In the genomic region with DNA sequence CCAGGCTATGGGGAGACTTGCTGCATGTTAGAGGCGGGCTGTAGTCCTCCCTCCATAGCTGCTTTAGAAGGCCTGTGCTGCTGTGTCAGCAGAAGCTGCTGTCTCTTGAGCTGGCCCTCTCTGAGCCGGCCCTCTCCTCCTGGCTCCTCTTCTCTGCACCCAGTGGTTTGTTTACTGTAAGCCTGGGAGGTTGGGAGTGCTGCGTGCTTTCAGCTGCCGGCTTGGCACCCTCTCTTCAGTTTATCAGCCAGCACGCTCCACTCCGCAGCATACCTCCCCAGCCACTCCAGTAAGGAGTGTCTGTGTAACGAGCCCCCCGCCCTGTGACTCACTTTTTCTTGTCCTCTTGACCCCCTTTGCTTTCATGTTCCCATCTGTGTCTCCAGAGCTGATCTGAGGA, we compare ENCODE assay signal across 9 mouse cellular contexts. TPM values are rescaled to one million over a fixed set of nuclear protein-coding genes. Genes with fewer than 3 reads are reported as not detected.
DNase-seq lines count a peak whose midpoint lies in the region; ATAC-seq lines count a peak whose summit lies in the region.
"Had no signal": no experiment of that assay in that cellular context is flagged by ENCODE, and none has a peak within 500 bp of the region (broad histone marks: within the 10 kb centered on the region; RNA-seq: fewer than 3 reads in every experiment).

No protein-coding gene starts in this region.

- no peak overlapping the region for H3K4me2 ChIP-seq in forebrain, embryonic 13.5 days
- H3K4me2 ChIP-seq in forebrain, embryonic 15.5 days (replicated peaks): no peak overlapping the region
- 0 out of 2 replicates have a peak overlapping the region, but pooled peaks have one; percentile 19 for H3K4me2 ChIP-seq in intestine, embryonic 16.5 days (ENCODE audit: low read depth, low read length)

- no peaks in the 10 kb centered on the region for H3K4me1 ChIP-seq in forebrain, embryonic 13.5 days
- no peaks in the 10 kb centered on the region for H3K4me1 ChIP-seq in forebrain, embryonic 15.5 days
- peaks cover 63% of the 10 kb centered on the region for H3K4me1 ChIP-seq in intestine, embryonic 16.5 days (ENCODE audit: control insufficient read depth, insufficient read depth, low read length)

- H3K9me3 ChIP-seq in forebrain, embryonic 13.5 days (replicated peaks): no peaks in the 10 kb centered on the region
- H3K9me3 ChIP-seq in forebrain, embryonic 15.5 days: no peaks in the 10 kb centered on the region
- no peaks in the 10 kb centered on the region for H3K9me3 ChIP-seq in intestine, embryonic 16.5 days (ENCODE audit: control insufficient read depth, low read length)

- whole genome bisulfite sequencing in forebrain, embryonic 13.5 days: 63% methylated on average over 8 of the region's 8 CpGs
- WGBS in forebrain, embryonic 15.5 days: 56% methylated on average over 8 of the region's 8 CpGs
- 13% methylated on average over 8 of the region's 8 CpGs for WGBS in intestine, embryonic 16.5 days

- no peaks in the 10 kb centered on the region for H3K27me3 ChIP-seq in forebrain, embryonic 13.5 days
- H3K27me3 ChIP-seq in forebrain, embryonic 15.5 days: no peaks in the 10 kb centered on the region
- no peaks in the 10 kb centered on the region for H3K27me3 ChIP-seq in intestine, embryonic 16.5 days (replicated peaks; ENCODE audit: control insufficient read depth, insufficient read depth, low read length)

- no peak for ATAC-seq in forebrain, embryonic 13.5 days
- ATAC-seq in forebrain, embryonic 15.5 days (replicated peaks): no peak
- ATAC-seq in intestine, embryonic 16.5 days: peak; percentile 64

- 0 out of 2 replicates have a peak overlapping the region, but pooled peaks have one; percentile 19 for H3K27ac ChIP-seq in forebrain, embryonic 13.5 days
- H3K27ac ChIP-seq in forebrain, embryonic 15.5 days (replicated peaks): no peak overlapping the region
- H3K27ac ChIP-seq in intestine, embryonic 16.5 days (ENCODE audit: low read length): peak overlapping the region; percentile 85
- H3K27ac ChIP-seq: macrophage had no signal

- H3K9ac ChIP-seq in forebrain, embryonic 13.5 days: no peak overlapping the region
- no peak overlapping the region for H3K9ac ChIP-seq in forebrain, embryonic 15.5 days (replicated peaks)
- H3K9ac ChIP-seq in intestine, embryonic 16.5 days (ENCODE audit: low read depth, low read length): peak overlapping the region; percentile 49; the same call in 1 of the 2 replicates

- peak; percentile 72 for DNase-seq in gastrocnemius, adult 18-20 months (ENCODE audit: low spot score)
- peak; percentile 60 for DNase-seq in ovary, postnatal 14 days (ENCODE audit: low spot score)
- no peak for DNase-seq in right cerebral cortex, postnatal 10 days (ENCODE audit: low spot score in 2 of 2)
- no peak for DNase-seq in frontal cortex, adult 2 months (ENCODE audit: extremely low spot score in 1 of 2, low spot score in 1 of 2)
- DNase-seq in frontal cortex, postnatal 36 days (ENCODE audit: low spot score in 2 of 2): no peak

- H3K4me3 ChIP-seq in forebrain, embryonic 13.5 days: no peak overlapping the region
- no peak overlapping the region for H3K4me3 ChIP-seq in forebrain, embryonic 15.5 days
- H3K4me3 ChIP-seq in intestine, embryonic 16.5 days (ENCODE audit: low read length): no peak overlapping the region

- peaks cover 90% of the 10 kb centered on the region for H3K36me3 ChIP-seq in forebrain, embryonic 13.5 days (ENCODE audit: poor library complexity, severe bottlenecking)
- peaks cover 60% of the 10 kb centered on the region for H3K36me3 ChIP-seq in forebrain, embryonic 15.5 days
- no peaks in the 10 kb centered on the region; the same call in 1 of the 2 replicates for H3K36me3 ChIP-seq in intestine, embryonic 16.5 days (ENCODE audit: control insufficient read depth, insufficient read depth, low read length)

RNA-seq across cellular contexts. Expression of a gene that starts 12.9 kb away (rescaled TPM):
- 4.8 and 6.5 TPM in 2 replicates for polyA plus RNA-seq in forebrain, embryonic 13.5 days (2015; fragmentation: Nextera tagmentation; extraction: Ambion mirVana)
- 7.9 and 8.1 TPM in 2 replicates for polyA plus RNA-seq in forebrain, embryonic 15.5 days (2015; fragmentation: Nextera tagmentation; extraction: Ambion mirVana)
- total RNA-seq in gastrocnemius, adult 18-20 months (2021): 1 to 10 TPM; 3.9 TPM
- polyA plus RNA-seq in intestine, embryonic 16.5 days (2015; fragmentation: Nextera tagmentation; extraction: Ambion mirVana): 14.7 and 18.2 TPM in 2 replicates
- 11.8 and 13.0 TPM in 2 replicates for polyA plus RNA-seq in frontal cortex, adult 2 months (2012; rRNA removed)

RNA-seq across cellular contexts. Expression of a gene that starts 21.3 kb away (rescaled TPM):
- polyA plus RNA-seq in forebrain, embryonic 13.5 days (2015; fragmentation: Nextera tagmentation; extraction: Ambion mirVana): not detected in 2 replicates
- 0.17 and 0.27 TPM in 2 replicates for polyA plus RNA-seq in forebrain, embryonic 15.5 days (2015; fragmentation: Nextera tagmentation; extraction: Ambion mirVana)
- under 1 TPM; 0.16 to 0.33 TPM for total RNA-seq in gastrocnemius, adult 18-20 months (2021)
- polyA plus RNA-seq in intestine, embryonic 16.5 days (2015; fragmentation: Nextera tagmentation; extraction: Ambion mirVana): 0.10 and 0.16 TPM in 2 replicates
- 0.46 and 0.55 TPM in 2 replicates for polyA plus RNA-seq in frontal cortex, adult 2 months (2012; rRNA removed)

RNA-seq across cellular contexts. Expression of a gene that starts 25.5 kb away (rescaled TPM):
- polyA plus RNA-seq in forebrain, embryonic 13.5 days (2015; fragmentation: Nextera tagmentation; extraction: Ambion mirVana): 45.8 and 48.2 TPM in 2 replicates
- polyA plus RNA-seq in forebrain, embryonic 15.5 days (2015; fragmentation: Nextera tagmentation; extraction: Ambion mirVana): 47.8 and 52.7 TPM in 2 replicates
- 1 to 10 TPM; 7.3 to 7.7 TPM for total RNA-seq in gastrocnemius, adult 18-20 months (2021)
- polyA plus RNA-seq in intestine, embryonic 16.5 days (2015; fragmentation: Nextera tagmentation; extraction: Ambion mirVana): 44.4 and 47.1 TPM in 2 replicates
- 30.8 and 34.1 TPM in 2 replicates for polyA plus RNA-seq in frontal cortex, adult 2 months (2012; rRNA removed)

RNA-seq across cellular contexts. Expression of a gene that starts 30.2 kb away (rescaled TPM):
- 71.1 and 81.2 TPM in 2 replicates for polyA plus RNA-seq in forebrain, embryonic 13.5 days (2015; fragmentation: Nextera tagmentation; extraction: Ambion mirVana)
- polyA plus RNA-seq in forebrain, embryonic 15.5 days (2015; fragmentation: Nextera tagmentation; extraction: Ambion mirVana): 92.9 and 96.5 TPM in 2 replicates
- 10 to 100 TPM; 12.3 to 14.4 TPM for total RNA-seq in gastrocnemius, adult 18-20 months (2021)
- polyA plus RNA-seq in intestine, embryonic 16.5 days (2015; fragmentation: Nextera tagmentation; extraction: Ambion mirVana): 78.6 and 87.5 TPM in 2 replicates
- 52.0 and 56.0 TPM in 2 replicates for polyA plus RNA-seq in frontal cortex, adult 2 months (2012; rRNA removed)

RNA-seq across cellular contexts. Expression of a gene that starts 38.4 kb away (rescaled TPM):
- 63.3 and 64.1 TPM in 2 replicates for polyA plus RNA-seq in forebrain, embryonic 13.5 days (2015; fragmentation: Nextera tagmentation; extraction: Ambion mirVana)
- 40.5 and 45.0 TPM in 2 replicates for polyA plus RNA-seq in forebrain, embryonic 15.5 days (2015; fragmentation: Nextera tagmentation; extraction: Ambion mirVana)
- 1 to 10 TPM; 1.7 to 2.0 TPM for total RNA-seq in gastrocnemius, adult 18-20 months (2021)
- polyA plus RNA-seq in intestine, embryonic 16.5 days (2015; fragmentation: Nextera tagmentation; extraction: Ambion mirVana): 15.0 and 18.1 TPM in 2 replicates
- 5.6 and 7.8 TPM in 2 replicates for polyA plus RNA-seq in frontal cortex, adult 2 months (2012; rRNA removed)

Comparison
In these comparisons a context has a peak if more than half of its experiments do, and no peak if none do; other contexts are left out.
1. DNase-seq: peak in gastrocnemius, adult 18-20 months (single experiment) and ovary, postnatal 14 days (single experiment); none in right cerebral cortex, postnatal 10 days (0 of 2), frontal cortex, adult 2 months (0 of 2) and frontal cortex, postnatal 36 days (0 of 2).